Comparison of ENCODE assay signal across 6 mouse cellular contexts in the genomic region with DNA sequence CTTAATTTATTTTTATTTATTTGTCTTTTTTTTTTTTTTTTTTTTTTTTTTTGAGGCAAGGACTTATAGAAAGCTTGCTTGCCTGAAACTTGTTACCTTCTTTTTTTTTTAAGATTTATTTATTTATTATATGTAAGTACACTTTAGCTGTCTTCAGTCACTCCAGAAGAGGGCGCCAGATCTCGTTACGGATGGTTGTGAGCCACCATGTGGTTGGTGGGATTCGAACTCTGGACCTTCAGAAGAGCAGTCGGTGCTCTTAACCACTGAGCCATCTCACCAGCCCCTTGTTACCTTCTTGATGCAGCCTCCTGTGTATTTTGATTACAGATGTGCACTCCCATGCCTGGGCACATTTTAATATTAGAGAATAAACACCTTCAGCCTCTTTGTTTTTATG. TPM values are rescaled to one million over a fixed set of nuclear protein-coding genes. Genes with fewer than 3 reads are reported as not detected.
DNase-seq lines count a peak whose midpoint lies in the region; ATAC-seq and TF ChIP-seq lines count a peak whose summit lies in the region.
"Not testable (repeated sequence)": the region's sequence is repeated elsewhere in the genome, so short reads cannot be mapped to it uniquely, and the experiment has no call there.

No protein-coding gene starts in this region.

- H3K27me3 ChIP-seq in ES-Bruce4 (ENCODE audit: control insufficient read depth, insufficient read depth, low read length, poor library complexity, severe bottlenecking); hindbrain, postnatal 0 days (ENCODE audit: insufficient read depth, low read length); liver, postnatal 0 days (ENCODE audit: insufficient read depth, low read length); midbrain, postnatal 0 days (ENCODE audit: insufficient read depth, low read length): not testable (repeated sequence)

- intact Hi-C loops in gastrocnemius, adult 2 months (cut with DNase I) = not testable (repeated sequence)

- H3K27ac ChIP-seq in ES-Bruce4 (ENCODE audit: insufficient read depth, low read length); gastrocnemius, adult 2 months; hindbrain, postnatal 0 days; layer of hippocampus, adult 2 months; liver, postnatal 0 days (ENCODE audit: low read depth); midbrain, postnatal 0 days (ENCODE audit: low read depth, low read length): not testable (repeated sequence)

- H3K4me3 ChIP-seq in ES-Bruce4 (ENCODE audit: low read depth, low read length); gastrocnemius, adult 2 months; hindbrain, postnatal 0 days (ENCODE audit: low read length); layer of hippocampus, adult 2 months; liver, postnatal 0 days (ENCODE audit: low read depth, low read length); midbrain, postnatal 0 days (ENCODE audit: low read depth, low read length): not testable (repeated sequence)

- peaks cover 60% of the 10 kb centered on the region for H3K36me3 ChIP-seq in ES-Bruce4 (ENCODE audit: control insufficient read depth, insufficient read depth, low read length, poor library complexity, severe bottlenecking)
- H3K36me3 ChIP-seq in hindbrain, postnatal 0 days (ENCODE audit: insufficient read depth, low read length) = peaks cover 31% of the 10 kb centered on the region
- H3K36me3 ChIP-seq in liver, postnatal 0 days (replicated peaks; ENCODE audit: insufficient read depth, low read length) = peaks cover 73% of the 10 kb centered on the region
- peaks cover 34% of the 10 kb centered on the region for H3K36me3 ChIP-seq in midbrain, postnatal 0 days (ENCODE audit: insufficient read depth, low read length)

- DNase-seq in gastrocnemius, adult 2 months; hindbrain, postnatal 0 days (ENCODE audit: low spot score); layer of hippocampus, adult 2 months (ENCODE audit: low spot score in 2 of 2); liver, postnatal 0 days; midbrain, postnatal 0 days (ENCODE audit: low spot score): not testable (repeated sequence)

- not testable (repeated sequence) for H3K9ac ChIP-seq in ES-Bruce4 (ENCODE audit: low read depth, poor library complexity, severe bottlenecking); hindbrain, postnatal 0 days (replicated peaks; ENCODE audit: low read length); liver, postnatal 0 days (replicated peaks); midbrain, postnatal 0 days (replicated peaks; ENCODE audit: low read length, poor library complexity, severe bottlenecking)

- TF ChIP-seq CTCF in ES-Bruce4 (IDR thresholded peaks at IDR 0.05; ENCODE audit: low read depth, low read length) = peak; percentile 16
- TF ChIP-seq CTCF in gastrocnemius, adult 2 months (IDR thresholded peaks at IDR 0.05) = peak; percentile 27; the same call in 1 of the 2 replicates
- peak; percentile 2; the same call in 1 of the 2 replicates for TF ChIP-seq CTCF in hindbrain, postnatal 0 days (IDR thresholded peaks at IDR 0.05; ENCODE audit: low read depth)
- TF ChIP-seq CTCF in layer of hippocampus, adult 2 months (conservative IDR thresholded peaks at IDR 0.05) = peak; percentile 51
- peak; percentile 32 for TF ChIP-seq CTCF in liver, postnatal 0 days (IDR thresholded peaks at IDR 0.05; ENCODE audit: low read depth)
- TF ChIP-seq CTCF in midbrain, postnatal 0 days (IDR thresholded peaks at IDR 0.05) = peak; percentile 30

- 95% methylated on average over 5 of the region's 5 CpGs for WGBS in hindbrain, postnatal 0 days
- WGBS in liver, postnatal 0 days (ENCODE audit: insufficient replicate concordance) = 76% methylated on average over 5 of the region's 5 CpGs
- 90% methylated on average over 5 of the region's 5 CpGs for WGBS in midbrain, postnatal 0 days

- not testable (repeated sequence) for H3K4me2 ChIP-seq in hindbrain, postnatal 0 days (ENCODE audit: low read depth, low read length); liver, postnatal 0 days (ENCODE audit: low read depth, low read length); midbrain, postnatal 0 days (ENCODE audit: low read depth, low read length, poor library complexity, severe bottlenecking)

- H3K9me3 ChIP-seq in ES-Bruce4 (replicated peaks; ENCODE audit: control insufficient read depth, insufficient read depth, low read length, poor library complexity, severe bottlenecking); hindbrain, postnatal 0 days (ENCODE audit: low read length); liver, postnatal 0 days (ENCODE audit: low read length); midbrain, postnatal 0 days (ENCODE audit: low read length): not testable (repeated sequence)

- not testable (repeated sequence) for TF ChIP-seq POLR2A in ES-Bruce4 (IDR thresholded peaks at IDR 0.05; ENCODE audit: insufficient read depth, low read length)

- not testable (repeated sequence) for ATAC-seq in hindbrain, postnatal 0 days; liver, postnatal 0 days; midbrain, postnatal 0 days (ENCODE audit: low FRiP score)

- not testable (repeated sequence) for H3K4me1 ChIP-seq in ES-Bruce4 (ENCODE audit: control insufficient read depth, insufficient read depth, low read length); hindbrain, postnatal 0 days (ENCODE audit: insufficient read depth, low read length); liver, postnatal 0 days (ENCODE audit: insufficient read depth); midbrain, postnatal 0 days (ENCODE audit: insufficient read depth, low read length)

- TF ChIP-seq EP300 in ES-Bruce4 (IDR thresholded peaks at IDR 0.05; ENCODE audit: insufficient read depth, low read depth, low read length); liver, postnatal 0 days (IDR thresholded peaks at IDR 0.05; ENCODE audit: low read depth): not testable (repeated sequence)

RNA-seq across cellular contexts. Expression of a gene that starts 46.5 kb away (rescaled TPM):
- polyA plus RNA-seq in ES-Bruce4 (2011; ENCODE audit: insufficient read depth, insufficient read length, low read depth, missing spikeins) = 92.2 and 93.7 TPM in 2 replicates
- 10 to 100 TPM; 13.6 to 16.4 TPM for total RNA-seq in gastrocnemius, adult 2 months (2021)
- 15.1 and 15.6 TPM in 2 replicates for total RNA-seq in hindbrain, postnatal 0 days (2014; rRNA removed)
- polyA plus RNA-seq in hindbrain, postnatal 0 days (2015; fragmentation: Nextera tagmentation; extraction: Ambion mirVana) = 14.5 and 16.7 TPM in 2 replicates
- total RNA-seq in layer of hippocampus, adult 2 months (2021) = 10 to 100 TPM; 22.9 to 25.4 TPM
- 10.7 and 12.5 TPM in 2 replicates for polyA plus RNA-seq in liver, postnatal 0 days (2015; fragmentation: Nextera tagmentation; extraction: Ambion mirVana)
- 12.3 and 12.9 TPM in 2 replicates for total RNA-seq in midbrain, postnatal 0 days (2014; rRNA removed)
- 10.4 and 13.1 TPM in 2 replicates for polyA plus RNA-seq in midbrain, postnatal 0 days (2015; fragmentation: Nextera tagmentation; extraction: Ambion mirVana)
